Mouse (Mus musculus) embryonic facial prominence, embryonic 10.5 days (tissue): ENCODE data around the gene Usp35. TPM values are rescaled to one million over a fixed set of nuclear protein-coding genes. Genes with fewer than 3 reads are reported as not detected.

Experiments used
- DNase-seq: peaks from one replicate; pipeline ENCODE4 v3.0.0-alpha.2; 2017; ENCODE audit warnings: low spot score
- H3K27ac ChIP-seq: fragments of 300-500 bp; sonication (generic); replicated peaks from 2 replicates; pipeline ENCODE4 v1.5.1; 2016; ENCODE audit warnings: mild to moderate bottlenecking
- H3K27me3 ChIP-seq: fragments of 300-500 bp; sonication (generic); replicated peaks from 2 replicates; pipeline ENCODE4 v1.6.1; 2016; ENCODE audit warnings: low read depth, mild to moderate bottlenecking; ENCODE audit not compliant: poor library complexity, severe bottlenecking
- H3K36me3 ChIP-seq: fragments of 300-500 bp; sonication (generic); replicated peaks from 2 replicates; pipeline ENCODE4 v1.6.1; 2016; ENCODE audit warnings: mild to moderate bottlenecking, moderate library complexity
- H3K4me1 ChIP-seq: fragments of 300-500 bp; sonication (generic); 2 replicates; pipeline ENCODE4 v1.6.1; 2016
- H3K4me3 ChIP-seq: fragments of 300-500 bp; sonication (generic); 2 replicates; pipeline ENCODE4 v1.5.1; 2016; ENCODE audit warnings: mild to moderate bottlenecking, moderate library complexity
- H3K9me3 ChIP-seq: fragments of 300-500 bp; sonication (generic); 2 replicates; pipeline ENCODE4 v1.6.1; 2016; ENCODE audit warnings: mild to moderate bottlenecking
- WGBS: fragments of 180-500 bp; shearing (Covaris S2); methylation state at CpG from one replicate; pipeline ENCODE4 v1.1.7; 2016; 5-methylcytosine and 5-hydroxymethylcytosine counted together
- polyA plus RNA-seq: library from polyadenylated mRNA; unstranded; fragments of >200 nt; fragmentation: Nextera tagmentation; extraction: Ambion mirVana; gene quantifications from 2 replicates; pipeline ENCODE4 v1.2.1, GENCODE M21; 2016

Gene Usp35
- polyA plus RNA-seq = 1.8 TPM in 2 replicates

DNA sequence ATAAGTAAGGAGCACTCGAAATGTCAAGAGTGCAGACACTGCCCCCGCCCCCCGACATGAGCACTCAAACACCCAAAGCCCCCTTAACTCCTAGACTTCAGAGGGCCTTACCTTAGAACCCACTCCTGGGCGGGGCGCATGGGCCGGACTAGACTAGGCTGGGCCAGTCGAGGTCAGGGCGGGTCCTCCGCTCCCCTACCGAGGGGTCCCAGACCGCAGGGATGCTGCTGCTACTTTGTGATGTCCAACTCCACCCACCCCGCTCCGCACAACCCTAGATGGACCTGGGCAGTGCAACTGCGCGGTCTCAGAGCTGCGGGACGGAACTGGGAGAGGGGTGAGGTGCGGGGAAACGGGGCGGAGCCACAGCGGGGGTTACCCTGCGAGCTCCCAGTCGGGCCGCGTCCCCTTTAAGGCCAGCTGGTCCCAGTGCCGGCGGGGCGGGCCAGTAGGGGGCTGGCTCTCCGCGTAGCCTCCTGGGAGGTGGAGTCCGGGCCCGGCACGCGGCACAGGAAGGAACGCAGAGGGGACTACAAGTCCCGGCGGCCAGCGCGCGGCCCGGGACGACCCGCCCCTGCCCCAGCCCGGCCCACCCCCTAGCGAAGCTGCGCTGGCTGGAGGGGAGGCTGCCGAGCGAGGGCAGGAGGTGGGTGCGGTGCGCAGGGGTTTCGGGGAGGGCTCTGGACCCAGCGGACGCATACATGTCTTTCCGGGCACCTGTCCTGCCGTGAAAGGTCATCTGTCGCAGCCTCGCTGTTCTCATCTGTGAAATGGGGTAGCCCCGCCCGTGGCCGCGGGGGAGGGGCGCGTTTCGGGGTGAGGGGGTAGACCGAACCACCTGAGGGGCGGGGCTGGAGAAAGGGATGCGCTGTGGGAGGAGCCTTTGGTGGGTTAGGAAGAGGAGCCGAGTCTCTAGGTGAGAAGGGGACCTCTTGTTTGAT lies at the start of gene Usp35, which contains the start of gene Kctd21:
Gene Usp35 (minus strand): TSS at position 295 of the 941 bp plus-strand sequence.
Gene Kctd21 (plus strand): TSS at position 602 of the 941 bp plus-strand sequence.
- DNase-seq = peak; percentile 98
- Histone ChIP-seq H3K9me3 (no peaks in the 10 kb centered on the region), H3K4me3 (peak within 1 kb of the TSS; percentile 85), H3K4me1 (peaks cover 40% of the 10 kb centered on the region), H3K36me3 (no peaks in the 10 kb centered on the region), H3K27me3 (peaks cover 20% of the 10 kb centered on the region), H3K27ac (peak within 1 kb of the TSS; percentile 81)
- WGBS = 1% methylated on average over 68 of the region's 68 CpGs

- WGBS = 94% methylated on average over 5 of the region's 5 CpGs
- peaks cover 98% of the 10 kb centered on the region for H3K36me3 ChIP-seq
- no peak for DNase-seq
Measured at GRCm38 (mm10) chr7:97380500-97381123, 48.8 kb upstream of the Usp35 start.

DNA sequence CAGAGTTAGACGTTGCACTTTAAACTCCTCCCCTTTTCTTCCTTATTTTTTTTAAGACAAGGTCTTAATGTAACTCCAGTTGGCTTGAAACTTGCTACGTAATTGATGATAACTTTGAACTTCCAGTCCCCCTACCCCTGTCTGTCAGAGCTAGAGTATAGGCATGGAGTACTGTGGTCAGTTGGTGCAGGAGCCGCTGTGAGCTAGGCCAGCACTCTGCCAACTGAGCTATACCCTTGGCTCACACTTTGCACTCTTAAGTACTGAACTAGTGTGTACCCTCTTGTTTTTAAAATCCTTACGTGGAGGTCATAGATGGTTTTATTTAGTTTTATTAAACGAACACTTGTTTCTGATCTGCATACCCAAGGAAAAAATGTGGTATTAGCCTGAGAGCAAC lies 47.5 kb upstream of the Usp35 start:
- Histone ChIP-seq H3K9me3 (no peaks in the 10 kb centered on the region), H3K27me3 (no peaks in the 10 kb centered on the region), H3K36me3 (peaks cover 98% of the 10 kb centered on the region), H3K27ac (no peak overlapping the region), H3K4me3 (no peak overlapping the region), H3K4me1 (no peaks in the 10 kb centered on the region)
- WGBS = 92% methylated on average over 5 of the region's 5 CpGs
- DNase-seq = no peak

More at GRCm38 (mm10) chr7:97380500-97381123, 48.8 kb upstream of the Usp35 start:
- H3K4me1 ChIP-seq = no peaks in the 10 kb centered on the region
- H3K9me3 ChIP-seq = no peaks in the 10 kb centered on the region
- H3K27ac ChIP-seq = no peak overlapping the region
- H3K4me3 ChIP-seq = no peak overlapping the region
- no peaks in the 10 kb centered on the region for H3K27me3 ChIP-seq

DNA sequence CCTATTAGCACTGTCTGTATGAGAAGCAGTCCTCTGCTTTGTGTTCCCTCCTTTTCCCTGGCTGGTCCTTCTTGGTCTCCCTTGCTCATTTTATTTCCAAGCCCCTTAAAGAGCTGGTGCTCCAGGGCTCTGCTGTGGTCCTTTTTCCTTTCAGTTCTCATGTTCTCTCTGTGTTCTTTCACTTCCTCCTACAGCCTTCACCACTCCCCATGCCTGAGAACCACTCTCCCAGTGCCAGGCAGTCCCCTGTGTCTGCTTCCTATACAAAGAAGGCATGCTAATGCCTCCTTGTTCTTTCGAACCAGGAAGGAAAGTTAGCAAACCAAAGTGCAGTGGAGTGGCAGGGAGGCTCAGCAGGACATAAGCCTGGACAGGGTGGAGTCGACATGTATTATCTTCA lies 44.1 kb upstream of the Usp35 start:
- no peak for DNase-seq
- H3K27me3 ChIP-seq = no peaks in the 10 kb centered on the region
- WGBS = 88% methylated on average over 2 of the region's 2 CpGs
- no peak overlapping the region for H3K27ac ChIP-seq
- H3K4me1 ChIP-seq = peaks cover 11% of the 10 kb centered on the region
- no peak overlapping the region for H3K4me3 ChIP-seq
- H3K9me3 ChIP-seq = no peaks in the 10 kb centered on the region
- peaks cover 76% of the 10 kb centered on the region for H3K36me3 ChIP-seq

DNA sequence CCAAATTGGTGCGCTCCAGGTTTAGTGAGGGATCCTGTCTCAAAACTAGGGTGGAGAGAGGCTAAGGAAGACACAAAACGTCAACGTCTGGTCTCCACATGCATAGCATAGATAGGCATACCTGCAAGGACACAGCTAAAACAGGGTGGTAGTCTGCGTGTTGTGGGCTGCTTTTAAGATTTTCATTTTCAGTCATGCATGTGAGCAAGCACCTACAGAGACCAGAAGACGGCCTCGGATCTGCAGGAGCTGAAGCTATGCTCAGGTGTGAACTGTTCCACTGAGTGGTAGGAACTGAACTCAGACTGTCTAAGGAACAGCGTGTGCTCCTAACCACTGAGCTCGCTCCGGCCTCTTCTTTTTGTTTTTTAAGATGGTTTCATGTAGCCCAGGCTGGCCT lies 43.3 kb upstream of the Usp35 start:
- Histone ChIP-seq H3K4me3 (no peak overlapping the region), H3K27me3 (no peaks in the 10 kb centered on the region), H3K9me3 (no peaks in the 10 kb centered on the region), H3K36me3 (peaks cover 69% of the 10 kb centered on the region), H3K27ac (no peak overlapping the region), H3K4me1 (peaks cover 15% of the 10 kb centered on the region)
- no peak for DNase-seq
- 96% methylated on average over 9 of the region's 9 CpGs for WGBS

DNA sequence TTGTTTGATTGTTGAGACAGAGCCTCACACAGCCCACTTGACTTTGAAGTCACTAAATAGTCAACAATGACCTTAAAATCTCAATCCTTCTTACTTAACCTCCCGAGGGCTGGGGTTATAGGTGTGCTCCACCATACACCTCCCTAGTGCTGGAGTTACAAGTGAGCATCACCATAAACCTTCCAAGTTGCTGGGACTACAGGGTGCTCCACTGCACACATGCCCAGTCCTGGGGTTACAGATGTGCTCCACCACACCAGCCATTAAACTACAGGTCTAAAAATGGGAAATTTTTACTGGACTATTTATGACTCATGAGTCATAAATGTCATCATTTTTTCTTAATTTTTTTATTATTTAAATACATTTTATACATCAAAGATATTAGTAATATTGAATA lies 34.1 kb upstream of the Usp35 start:
- no peak overlapping the region for H3K27ac ChIP-seq
- no peaks in the 10 kb centered on the region for H3K9me3 ChIP-seq
- H3K27me3 ChIP-seq = no peaks in the 10 kb centered on the region
- H3K36me3 ChIP-seq = no peaks in the 10 kb centered on the region
- no peak overlapping the region for H3K4me3 ChIP-seq
- 87% methylated on average over 1 of the region's 1 CpGs for WGBS
- DNase-seq = no peak
- peaks cover 4% of the 10 kb centered on the region for H3K4me1 ChIP-seq

DNA sequence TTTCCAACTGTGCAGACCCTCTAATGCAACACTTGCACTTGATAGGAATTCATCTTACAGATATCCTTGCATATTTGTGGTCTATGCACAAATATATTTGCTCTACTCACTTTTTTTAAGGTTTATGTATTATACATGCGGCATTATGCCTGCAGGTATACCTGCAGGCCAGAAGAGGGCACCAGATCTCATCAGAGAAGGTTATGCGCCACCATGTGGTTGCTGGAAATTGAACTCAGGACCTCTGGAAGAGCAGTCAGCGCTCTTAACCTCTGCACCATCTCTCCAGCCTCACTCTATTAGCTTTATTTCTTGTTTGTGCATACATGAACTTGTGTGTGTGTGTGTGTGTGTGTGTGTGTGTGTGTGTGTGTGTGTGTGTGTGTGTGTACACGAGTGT lies 29.6 kb upstream of the Usp35 start:
- H3K36me3 ChIP-seq = no peaks in the 10 kb centered on the region
- peak; percentile 39 for DNase-seq
- no peak overlapping the region for H3K4me3 ChIP-seq
- no peaks in the 10 kb centered on the region for H3K9me3 ChIP-seq
- H3K4me1 ChIP-seq = no peaks in the 10 kb centered on the region
- WGBS = 20% methylated on average over 4 of the region's 4 CpGs
- H3K27ac ChIP-seq = no peak overlapping the region
- no peaks in the 10 kb centered on the region for H3K27me3 ChIP-seq

DNA sequence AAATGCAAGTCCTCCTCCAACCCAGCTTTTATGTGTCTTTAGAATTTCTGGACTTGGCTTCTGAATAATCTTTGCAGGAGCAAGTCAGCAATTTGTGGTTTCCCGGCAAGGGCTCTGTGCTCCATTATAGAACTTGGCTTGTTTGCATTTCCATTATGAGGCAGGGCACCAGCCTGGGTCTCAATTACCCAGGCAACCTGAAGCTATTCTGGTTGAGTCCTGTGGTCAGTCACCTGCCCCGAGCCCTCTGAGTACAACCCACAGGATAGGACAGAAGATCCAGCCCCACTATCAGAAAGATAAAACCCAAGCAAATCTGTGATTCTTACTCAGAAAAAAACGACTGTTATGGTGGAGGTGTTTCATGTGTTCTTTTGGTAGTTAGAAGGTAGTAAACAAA lies 29.1 kb upstream of the Usp35 start:
- Histone ChIP-seq H3K36me3 (no peaks in the 10 kb centered on the region), H3K4me1 (no peaks in the 10 kb centered on the region), H3K27me3 (no peaks in the 10 kb centered on the region), H3K27ac (no peak overlapping the region), H3K9me3 (no peaks in the 10 kb centered on the region), H3K4me3 (no peak overlapping the region)
- DNase-seq = no peak
- 67% methylated on average over 3 of the region's 3 CpGs for WGBS

GRCm38 (mm10) chr7:97360166-97360565 lies 28.3 kb upstream of the Usp35 start:
- no peak overlapping the region for H3K4me3 ChIP-seq
- H3K4me1 ChIP-seq = 0 out of 2 replicates have a peak, but pooled peaks cover 4% of the 10 kb centered on the region
- 79% methylated on average over 5 of the region's 5 CpGs for WGBS
- H3K9me3 ChIP-seq = no peaks in the 10 kb centered on the region
- no peak for DNase-seq
- H3K36me3 ChIP-seq = no peaks in the 10 kb centered on the region
- H3K27ac ChIP-seq = no peak overlapping the region
- no peaks in the 10 kb centered on the region for H3K27me3 ChIP-seq

DNA sequence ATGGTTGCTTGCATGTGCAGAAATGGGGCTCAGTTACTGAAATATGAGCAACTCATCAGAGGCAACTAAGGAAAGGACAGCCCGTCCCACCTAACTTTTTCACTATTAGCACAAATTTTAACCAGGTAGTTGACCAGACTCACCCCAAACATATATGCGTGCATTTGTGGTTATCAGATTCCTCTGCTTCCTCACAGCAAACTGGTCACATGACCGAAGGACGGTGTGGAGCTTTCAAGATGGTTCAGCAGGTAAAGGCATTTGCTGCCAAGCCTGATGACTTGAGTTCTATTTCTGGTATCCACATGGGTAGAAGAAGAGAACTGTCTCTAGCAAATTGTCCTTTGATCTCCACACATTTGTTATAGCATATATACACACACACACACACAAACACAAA lies 26.5 kb upstream of the Usp35 start:
- Histone ChIP-seq H3K4me1 (0 out of 2 replicates have a peak, but pooled peaks cover 4% of the 10 kb centered on the region), H3K36me3 (no peaks in the 10 kb centered on the region), H3K4me3 (no peak overlapping the region), H3K27me3 (no peaks in the 10 kb centered on the region), H3K9me3 (no peaks in the 10 kb centered on the region), H3K27ac (no peak overlapping the region)
- no peak for DNase-seq
- WGBS = 87% methylated on average over 4 of the region's 4 CpGs

DNA sequence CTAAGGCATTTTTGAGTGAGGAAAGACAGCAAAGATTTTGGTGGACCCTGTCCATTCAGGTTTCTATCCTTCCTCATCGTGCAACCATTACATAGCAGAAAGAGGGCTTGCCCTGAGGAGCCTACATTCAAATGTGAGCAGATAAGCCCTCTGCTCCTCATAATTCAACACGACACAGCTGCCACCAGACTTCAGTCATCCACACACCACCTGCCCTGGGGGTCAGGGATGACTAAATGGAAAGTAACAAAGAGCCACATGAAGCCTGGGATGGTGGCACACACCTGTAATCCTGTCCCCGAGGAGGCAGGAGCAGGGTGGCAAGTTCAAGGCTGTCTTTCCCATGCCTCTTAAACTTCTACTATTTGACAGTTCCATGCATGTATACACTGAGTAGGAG lies 26.0 kb upstream of the Usp35 start:
- no peak overlapping the region for H3K4me3 ChIP-seq
- H3K27ac ChIP-seq = no peak overlapping the region
- no peak for DNase-seq
- 71% methylated on average over 3 of the region's 3 CpGs for WGBS
- H3K36me3 ChIP-seq = no peaks in the 10 kb centered on the region
- no peaks in the 10 kb centered on the region for H3K9me3 ChIP-seq
- H3K27me3 ChIP-seq = no peaks in the 10 kb centered on the region
- H3K4me1 ChIP-seq = 0 out of 2 replicates have a peak, but pooled peaks cover 4% of the 10 kb centered on the region

DNA sequence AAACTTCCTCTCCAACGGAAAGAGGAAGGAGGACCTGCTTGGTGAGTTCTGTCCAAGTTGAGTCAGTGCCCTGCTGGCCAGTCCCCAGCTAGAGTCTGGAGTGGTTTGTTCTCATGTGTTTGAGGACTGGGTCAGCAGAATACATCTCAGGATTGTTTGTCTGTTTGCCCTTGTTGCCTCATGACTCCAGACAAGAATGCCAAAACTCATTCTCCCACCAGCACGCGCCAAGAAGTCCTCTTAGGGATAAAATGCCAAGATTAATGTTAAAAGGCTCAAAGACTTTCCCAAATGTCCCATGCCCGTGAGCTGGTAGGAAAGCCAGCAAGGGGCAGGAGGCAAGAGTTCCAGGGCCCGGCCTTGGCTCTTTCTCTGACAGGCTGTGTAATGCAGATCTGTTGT lies 25.1 kb upstream of the Usp35 start:
- H3K27ac ChIP-seq = no peak overlapping the region
- DNase-seq = no peak
- 0 out of 2 replicates have a peak, but pooled peaks cover 4% of the 10 kb centered on the region for H3K4me1 ChIP-seq
- no peaks in the 10 kb centered on the region for H3K9me3 ChIP-seq
- H3K27me3 ChIP-seq = no peaks in the 10 kb centered on the region
- H3K36me3 ChIP-seq = no peaks in the 10 kb centered on the region
- H3K4me3 ChIP-seq = no peak overlapping the region
- 77% methylated on average over 5 of the region's 5 CpGs for WGBS
